Mouse (Mus musculus) liver, embryonic 14.5 days (tissue): ENCODE results near the gene Gucd1. TPM values are rescaled to one million over a fixed set of nuclear protein-coding genes. Genes with fewer than 3 reads are reported as not detected.
"Not testable (repeated sequence)": the region's sequence is repeated elsewhere in the genome, so short reads cannot be mapped to it uniquely, and the experiment has no call there.

ENCODE experiments used
- ATAC-seq: fragments of 200-750 bp; cut with Nextera tagmentation; 2 replicates; pipeline ENCODE4 v1.8.0; 2017; ENCODE audit warnings: moderate number of reproducible peaks, mild to moderate bottlenecking, moderate library complexity; ENCODE audit not compliant: insufficient read depth
- DNase-seq, 3 experiments: peaks; one replicate each; pipeline ENCODE4 v3.0.0-alpha.2; 2012 to 2013; ENCODE audit warnings: low read depth in 3 of 3, low spot score in 3 of 3
- H3K27ac ChIP-seq: fragments of 300-500 bp; sonication (generic); 2 replicates; pipeline ENCODE4 v1.5.1; 2014; ENCODE audit warnings: moderate library complexity, mild to moderate bottlenecking, control low read depth, inconsistent platforms
- H3K27me3 ChIP-seq: fragments of 300-500 bp; sonication (generic); 2 replicates; pipeline ENCODE4 v1.6.1; 2014; ENCODE audit warnings: mild to moderate bottlenecking, low read length, moderate library complexity; ENCODE audit not compliant: control insufficient read depth, insufficient read depth
- H3K36me3 ChIP-seq: fragments of 300-500 bp; sonication (generic); replicated peaks from 2 replicates; pipeline ENCODE4 v1.6.1; 2014; ENCODE audit warnings: low read depth; ENCODE audit not compliant: control insufficient read depth, insufficient read depth
- H3K4me1 ChIP-seq, 2 experiments: fragments of 200-500 bp in 1 of 2; fragments of 300-500 bp in 1 of 2; sonication (generic) in 1 of 2; replicated peaks; 2 replicates each; pipeline ENCODE4 v1.6.1; 2012 to 2014; ENCODE audit warnings: antibody characterized with exemption in 1 of 2, inconsistent platforms in 1 of 2, low read length in 1 of 2; ENCODE audit not compliant: control insufficient read depth in 2 of 2, insufficient read depth in 2 of 2
- H3K4me2 ChIP-seq: fragments of 300-500 bp; sonication (generic); 2 replicates; pipeline ENCODE4 v1.6.1; 2014; ENCODE audit warnings: low read depth, mild to moderate bottlenecking, control low read depth, moderate library complexity
- H3K4me3 ChIP-seq, 2 experiments: fragments of 200-500 bp in 1 of 2; fragments of 300-500 bp in 1 of 2; sonication (generic) in 1 of 2; 2 replicates each; pipeline ENCODE4 v1.5.1; 2012 to 2014; ENCODE audit warnings: low read depth in 2 of 2, low read length in 2 of 2, mild to moderate bottlenecking in 2 of 2, control low read depth in 1 of 2, inconsistent platforms in 1 of 2, moderate library complexity in 1 of 2; ENCODE audit not compliant: insufficient read depth in 1 of 2
- H3K9ac ChIP-seq: fragments of 300-500 bp; sonication (generic); replicated peaks from 2 replicates; pipeline ENCODE4 v1.6.1; 2014; ENCODE audit warnings: mild to moderate bottlenecking, control low read depth, moderate library complexity
- H3K9me3 ChIP-seq: fragments of 300-500 bp; sonication (generic); 2 replicates; pipeline ENCODE4 v1.6.1; 2016; ENCODE audit warnings: low read length, mixed read lengths; ENCODE audit not compliant: control insufficient read depth
- CTCF ChIP-seq: IDR thresholded peaks from 2 replicates; pipeline ENCODE4 v1.5.1; 2016; ENCODE audit warnings: antibody characterized with exemption, low read depth, control low read depth
- EP300 ChIP-seq: IDR thresholded peaks from 2 replicates; pipeline ENCODE4 v1.6.1; 2016; ENCODE audit warnings: antibody characterized with exemption, low read depth
- WGBS: fragments of 180-500 bp; shearing (Covaris S2); extraction: QIAGEN DNeasy Blood & Tissue Kit; methylation state at CpG from one replicate; pipeline ENCODE4 v1.1.7; 2014; ENCODE audit not compliant: insufficient replicate concordance; 5-methylcytosine and 5-hydroxymethylcytosine counted together
- polyA plus RNA-seq, 2 experiments: library from polyadenylated mRNA; depleted of rRNA in 1 of 2; stranded (reverse) in 1 of 2; unstranded in 1 of 2; fragments of >200 nt; fragmentation: Nextera tagmentation in 1 of 2; extraction: Ambion mirVana in 1 of 2; gene quantifications; 2 replicates each; pipeline versions ENCODE4 v1.2.1 to v1.2.3; 2012 to 2014

Gene Gucd1
- polyA plus RNA-seq (2012; rRNA removed), result 37.3 and 38.7 TPM in 2 replicates
- 58.5 and 66.0 TPM in 2 replicates for polyA plus RNA-seq (2014; fragmentation: Nextera tagmentation; extraction: Ambion mirVana)

DNA sequence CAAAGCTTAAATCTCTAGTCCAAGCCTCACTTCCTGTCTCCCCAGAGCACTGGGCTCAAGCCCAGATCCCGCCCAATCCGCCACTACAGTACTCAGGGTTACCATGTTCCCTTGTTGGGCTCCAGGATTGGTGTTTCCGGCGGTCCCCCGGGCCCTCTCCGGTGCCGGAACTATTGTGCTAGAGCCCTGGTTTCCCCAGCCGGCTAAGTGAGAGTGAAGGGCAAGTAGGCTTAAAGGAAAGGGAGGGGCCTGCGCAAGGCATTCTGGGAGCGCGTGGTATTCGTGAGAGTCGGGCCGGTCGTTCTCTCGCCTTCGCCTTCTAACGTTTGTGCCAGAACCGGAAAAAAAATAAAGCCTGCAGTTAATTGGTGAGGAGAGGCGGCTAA is at the start of gene Gucd1:
Gene Gucd1 (minus strand): TSS at position 215 of the 386 bp plus-strand sequence.
- ATAC-seq, result peak; percentile 75
- peak within 1 kb of the TSS; percentile 97 for H3K27ac ChIP-seq
- peak within 1 kb of the TSS; percentile 99 to 100 for H3K4me3 ChIP-seq
- no peaks in the 10 kb centered on the region for H3K9me3 ChIP-seq
- WGBS, result under 1% methylated on average over 20 of the region's 20 CpGs
- peak; percentile 94 for DNase-seq
- no peak for TF ChIP-seq CTCF
- peak; percentile 47; the same call in 1 of the 2 replicates for TF ChIP-seq EP300
- peaks cover 24% of the 10 kb centered on the region for H3K36me3 ChIP-seq
- peaks cover 24 to 36% of the 10 kb centered on the region in 2 experiments for H3K4me1 ChIP-seq
- H3K9ac ChIP-seq, result peak within 1 kb of the TSS; percentile 100
- no peaks in the 10 kb centered on the region for H3K27me3 ChIP-seq
- H3K4me2 ChIP-seq, result peak within 1 kb of the TSS; percentile 94

DNA sequence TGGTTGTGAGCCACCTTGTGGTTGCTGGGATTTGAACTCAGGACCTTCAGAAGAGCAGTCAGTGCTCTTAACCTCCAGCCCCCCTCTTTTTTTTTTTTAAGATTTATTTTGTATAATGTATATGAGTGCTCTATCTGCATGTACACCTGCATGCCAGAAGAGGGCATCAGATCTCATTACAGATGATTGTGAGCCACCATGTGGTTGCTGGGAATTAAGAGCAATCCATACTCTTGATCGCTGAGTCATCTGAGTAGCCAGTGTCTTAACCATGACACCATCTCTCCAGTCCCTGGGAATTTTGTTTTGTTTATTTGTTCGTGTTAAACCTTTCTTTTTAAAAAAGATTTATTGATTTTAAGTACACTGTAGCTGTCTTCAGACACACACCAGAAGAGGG is 49.0 kb upstream of the Gucd1 start:
- not testable (repeated sequence) for H3K27ac ChIP-seq, ATAC-seq, H3K4me3 ChIP-seq, DNase-seq, H3K9ac ChIP-seq, H3K27me3 ChIP-seq, H3K9me3 ChIP-seq, H3K36me3 ChIP-seq, H3K4me2 ChIP-seq
- H3K4me1 ChIP-seq, result peaks cover 0 to 16% of the 10 kb centered on the region in 2 experiments; a peak in 2 of 4 replicates
- 64% methylated on average over 2 of the region's 2 CpGs for WGBS

DNA sequence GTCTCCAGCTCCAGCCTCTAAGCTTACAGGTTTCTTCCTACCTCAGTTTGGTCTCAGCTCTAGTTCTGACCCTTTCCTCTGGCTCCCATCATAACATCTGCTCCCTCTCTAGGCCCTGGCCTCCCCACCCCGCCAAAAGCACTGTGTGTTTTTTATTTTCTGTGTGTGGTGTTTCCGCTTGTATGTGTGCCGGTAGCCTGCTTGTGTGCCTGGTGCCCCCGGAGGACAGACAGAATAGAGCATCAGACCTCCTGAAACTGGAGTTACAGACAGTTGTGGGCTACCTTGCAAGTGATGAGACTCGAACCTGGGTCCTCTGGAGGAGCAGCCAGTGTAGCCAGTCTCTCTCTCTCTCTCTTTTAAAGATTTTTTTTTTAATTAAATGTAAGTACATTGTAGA is 48.5 kb upstream of the Gucd1 start:
- ATAC-seq, result no peak
- Histone ChIP-seq H3K4me3 (no peak overlapping the region), H3K4me2 (no peak overlapping the region), H3K4me1 (peaks cover 0 to 16% of the 10 kb centered on the region in 2 experiments; a peak in 2 of 4 replicates), H3K36me3 (no peaks in the 10 kb centered on the region), H3K27ac (no peak overlapping the region), H3K9ac (no peak overlapping the region), H3K9me3 (no peaks in the 10 kb centered on the region), H3K27me3 (peaks cover 6% of the 10 kb centered on the region)
- no peak for DNase-seq
- 39% methylated on average over 5 of the region's 5 CpGs for WGBS
- TF ChIP-seq EP300 (no peak), CTCF (no peak; the same call in 1 of the 2 replicates)

DNA sequence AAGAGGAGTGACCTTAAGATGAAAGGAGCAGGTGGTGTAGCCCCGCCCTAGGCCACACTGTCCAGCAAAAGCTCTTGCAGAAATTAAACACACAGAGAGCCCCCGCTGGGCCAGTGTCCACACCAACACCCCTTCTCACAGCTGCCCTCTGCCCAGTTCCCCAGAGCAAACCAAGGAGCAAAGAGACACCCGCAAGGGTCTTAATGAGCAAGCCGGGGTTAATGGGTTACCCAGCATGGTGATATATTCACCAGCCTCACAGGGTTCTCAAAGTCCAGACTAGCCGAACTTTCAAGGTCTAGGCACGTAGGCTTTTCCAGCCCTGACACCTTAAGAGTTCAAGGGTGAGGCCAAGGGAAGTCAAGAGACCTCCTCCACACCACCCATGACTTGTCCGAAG is 48.1 kb upstream of the Gucd1 start:
- Histone ChIP-seq H3K4me1 (peaks cover 0 to 16% of the 10 kb centered on the region in 2 experiments; a peak in 2 of 4 replicates), H3K9me3 (no peaks in the 10 kb centered on the region), H3K9ac (no peak overlapping the region), H3K27me3 (peaks cover 10% of the 10 kb centered on the region), H3K27ac (no peak overlapping the region), H3K36me3 (no peaks in the 10 kb centered on the region), H3K4me3 (no peak overlapping the region), H3K4me2 (peak overlapping the region; percentile 13; the same call in 1 of the 2 replicates)
- ATAC-seq (peak; percentile 26; the same call in 1 of the 2 replicates), DNase-seq (no peak)
- 25% methylated on average over 7 of the region's 7 CpGs for WGBS
- no peak for TF ChIP-seq EP300
- TF ChIP-seq CTCF, result no peak

DNA sequence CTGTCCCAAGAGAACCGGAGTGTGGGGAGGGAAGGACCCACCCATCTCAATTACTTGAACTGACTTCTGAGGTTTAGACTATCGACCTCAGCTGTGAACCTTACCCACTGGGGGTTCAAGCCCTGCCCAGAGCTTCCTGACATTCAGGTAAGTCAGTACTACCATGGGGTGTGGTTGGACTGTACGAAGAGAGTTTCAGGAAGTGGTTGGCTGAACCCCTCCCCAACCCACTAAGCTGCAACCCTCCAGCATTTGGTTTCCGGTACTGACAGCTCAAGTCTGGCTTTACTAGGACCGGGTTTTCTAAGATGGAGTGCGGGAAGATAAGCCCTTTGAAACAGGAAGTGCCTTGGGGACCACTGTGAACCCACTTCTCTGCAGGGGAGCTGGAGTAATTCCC is 47.7 kb upstream of the Gucd1 start:
- Histone ChIP-seq H3K4me1 (peaks cover 0 to 16% of the 10 kb centered on the region in 2 experiments; a peak in 2 of 4 replicates), H3K9me3 (no peaks in the 10 kb centered on the region), H3K9ac (no peak overlapping the region), H3K4me3 (no peak overlapping the region), H3K36me3 (no peaks in the 10 kb centered on the region), H3K4me2 (peak overlapping the region; percentile 13; the same call in 1 of the 2 replicates), H3K27me3 (peaks cover 15% of the 10 kb centered on the region), H3K27ac (no peak overlapping the region)
- no peak for TF ChIP-seq CTCF
- TF ChIP-seq EP300, result no peak
- WGBS, result 8% methylated on average over 6 of the region's 6 CpGs
- ATAC-seq, result peak; percentile 38; the same call in 1 of the 2 replicates
- DNase-seq, result no peak
